Mouse (Mus musculus) adrenal gland, adult 8-10 months (tissue): ENCODE results near the gene Hdac4. TPM values are rescaled to one million over a fixed set of nuclear protein-coding genes. Genes with fewer than 3 reads are reported as not detected.

Source experiments
- DNase-seq: peaks from one replicate; pipeline ENCODE4 v3.0.0; 2022
- total RNA-seq, 4 experiments: library from RNA; stranded (reverse); gene quantifications; 2 replicates each; pipeline ENCODE4 v1.2.4; 2022

Gene Hdac4
- total RNA-seq, 4 experiments from 2014 or later, result 94.2 to 128 (median 101) TPM

DNA sequence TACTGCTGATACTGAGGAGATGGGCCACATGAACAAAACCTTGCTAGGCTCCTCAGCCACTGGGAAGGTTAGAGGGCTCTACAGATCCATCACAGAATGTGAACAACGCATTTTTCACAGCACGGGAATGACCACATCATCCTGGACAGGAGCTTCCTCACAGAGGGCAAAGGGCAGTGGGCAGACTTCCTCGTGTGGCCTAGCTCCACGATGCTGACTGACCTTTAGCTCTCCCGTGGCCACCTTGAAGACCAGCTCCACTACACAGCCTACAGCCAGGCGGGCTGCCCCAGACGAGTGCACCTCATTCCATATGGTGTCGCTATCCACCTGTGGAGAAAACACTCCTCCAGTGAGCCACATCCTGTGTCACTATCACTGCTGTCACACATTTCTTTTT lies 234.3 kb downstream of the Hdac4 start:
- no peak for DNase-seq

DNA sequence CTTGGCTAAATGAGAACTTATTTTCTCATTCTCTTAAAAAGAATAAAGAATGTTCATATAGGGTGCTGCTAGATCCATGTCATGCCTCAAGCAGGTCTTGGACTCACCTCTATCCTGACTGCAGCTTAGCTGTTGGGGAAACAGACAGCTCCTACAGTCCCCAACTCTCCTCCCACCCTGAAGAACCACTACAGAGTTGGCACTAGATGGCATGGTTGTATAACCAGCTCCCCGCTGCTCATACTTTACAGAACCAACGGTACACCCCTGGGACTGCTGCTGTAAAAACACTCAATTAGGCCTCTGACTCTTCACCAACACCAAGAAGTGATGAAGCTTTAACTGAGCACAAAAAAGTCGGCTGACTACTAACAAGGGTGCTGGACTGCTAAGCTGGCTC lies 235.6 kb downstream of the Hdac4 start:
- no peak for DNase-seq

DNA sequence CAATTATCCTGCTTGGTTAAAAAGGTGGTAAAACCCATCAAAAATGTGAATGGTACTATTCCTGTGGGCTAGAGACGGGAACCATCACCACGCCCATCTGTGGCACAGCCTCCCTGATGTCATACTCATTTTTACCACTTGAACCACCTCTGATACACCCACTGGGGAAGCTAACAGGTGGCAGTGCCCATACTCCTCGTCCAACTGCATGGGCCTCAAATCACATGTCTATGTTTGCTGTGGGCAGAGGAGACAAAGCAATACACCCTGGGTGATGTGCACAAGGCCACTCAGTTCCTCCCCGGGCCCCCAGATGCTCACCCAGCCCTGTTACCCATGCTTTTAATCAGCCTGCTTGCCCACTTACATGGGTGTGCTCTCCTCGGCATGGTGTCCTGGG lies 236.5 kb downstream of the Hdac4 start:
- no peak for DNase-seq

DNA sequence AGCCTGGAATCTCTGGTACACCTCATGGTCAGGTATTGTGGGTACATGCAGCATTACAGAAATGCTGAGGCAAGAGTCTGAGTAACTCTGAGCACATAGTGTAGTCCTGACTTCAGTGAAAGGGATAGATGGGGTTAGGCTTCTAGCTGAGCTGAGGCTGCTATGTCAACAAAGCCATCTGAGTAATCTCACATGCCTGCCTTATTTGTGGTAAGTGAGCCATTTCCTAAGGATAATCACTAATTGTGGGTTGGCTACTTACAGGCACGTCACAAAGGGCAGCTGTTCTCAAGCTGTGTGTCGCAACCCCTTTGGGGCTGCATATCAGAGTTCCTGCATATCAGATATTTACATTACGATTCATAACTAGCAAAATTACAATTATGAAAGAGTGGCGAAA lies 239.3 kb downstream of the Hdac4 start:
- no peak for DNase-seq

DNA sequence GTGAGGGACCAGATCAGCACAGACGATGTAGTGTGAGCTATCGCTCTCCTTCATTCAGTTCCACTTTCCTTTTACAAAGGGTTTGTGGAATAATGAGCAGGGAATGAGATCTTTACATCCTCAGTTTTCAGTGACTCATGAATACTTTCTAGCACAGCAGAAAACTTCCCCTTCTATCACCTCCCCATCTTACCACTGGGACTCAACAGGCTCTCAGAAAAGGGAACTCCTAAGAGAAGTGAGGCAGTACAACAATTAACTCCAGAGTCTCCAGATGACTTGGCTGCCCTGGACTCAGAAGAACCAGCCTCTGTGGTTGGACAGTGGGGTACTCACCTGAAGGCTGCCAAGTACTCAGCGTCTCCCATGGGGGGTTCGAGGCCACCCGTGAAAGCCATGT lies 240.5 kb downstream of the Hdac4 start:
- no peak for DNase-seq

DNA sequence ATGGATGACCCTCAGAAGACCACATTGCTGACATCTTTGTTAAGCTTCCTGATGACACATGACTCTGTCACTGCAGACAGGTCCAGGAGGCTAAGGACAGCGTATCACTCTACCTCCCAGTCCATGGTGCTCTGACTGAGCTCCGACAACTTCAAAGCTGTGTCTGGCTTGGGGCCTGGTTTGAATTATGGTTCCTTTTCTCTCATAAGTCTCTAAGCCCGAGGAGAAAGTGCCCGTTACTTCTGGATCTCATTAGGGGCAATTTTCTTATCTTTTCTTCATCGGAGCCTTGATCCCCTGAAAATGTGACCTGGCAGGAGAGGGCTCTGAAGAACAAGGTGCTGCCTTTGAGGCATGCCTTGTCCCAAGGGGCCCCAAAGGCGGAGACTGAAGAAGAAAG lies 242.6 kb downstream of the Hdac4 start:
- DNase-seq, result no peak

DNA sequence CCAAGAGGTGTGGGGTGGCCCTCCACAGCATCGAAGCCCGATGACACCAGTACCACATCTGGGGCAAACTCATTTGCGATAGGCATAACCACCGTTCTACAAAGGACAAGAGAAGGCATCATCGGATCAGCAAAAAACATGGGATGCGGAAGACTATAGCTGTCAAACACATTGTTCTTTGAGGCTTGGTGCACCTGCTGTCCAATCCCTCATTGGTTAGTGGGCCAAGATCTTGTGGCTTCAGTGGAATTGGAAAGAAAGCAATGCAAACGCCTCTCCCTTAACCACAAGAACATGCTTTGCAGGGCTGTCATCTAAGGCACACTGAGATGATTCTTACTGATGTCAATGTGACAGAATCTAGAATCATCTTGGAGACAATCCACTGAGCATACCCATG lies 248.1 kb downstream of the Hdac4 start:
- no peak for DNase-seq

DNA sequence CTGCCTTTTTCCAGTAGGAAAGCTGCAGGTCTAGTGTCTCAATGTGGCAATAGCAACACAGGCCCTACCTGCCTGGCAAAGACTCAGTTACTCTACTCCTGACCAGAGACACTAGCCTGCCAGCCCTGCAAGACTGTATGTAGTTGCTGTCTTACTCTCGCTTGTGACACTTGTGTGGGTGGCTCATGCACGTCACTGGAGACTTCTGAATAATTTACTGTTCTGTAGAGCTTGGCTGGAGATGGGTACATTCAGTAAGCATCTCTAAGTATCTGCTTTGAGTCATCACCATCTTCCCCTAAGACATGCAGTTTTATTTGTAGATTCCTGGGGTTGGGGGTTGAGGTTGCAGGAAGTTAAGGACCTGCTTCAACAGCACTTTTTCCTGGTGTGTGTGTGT lies 252.9 kb downstream of the Hdac4 start:
- DNase-seq, result no peak

DNA sequence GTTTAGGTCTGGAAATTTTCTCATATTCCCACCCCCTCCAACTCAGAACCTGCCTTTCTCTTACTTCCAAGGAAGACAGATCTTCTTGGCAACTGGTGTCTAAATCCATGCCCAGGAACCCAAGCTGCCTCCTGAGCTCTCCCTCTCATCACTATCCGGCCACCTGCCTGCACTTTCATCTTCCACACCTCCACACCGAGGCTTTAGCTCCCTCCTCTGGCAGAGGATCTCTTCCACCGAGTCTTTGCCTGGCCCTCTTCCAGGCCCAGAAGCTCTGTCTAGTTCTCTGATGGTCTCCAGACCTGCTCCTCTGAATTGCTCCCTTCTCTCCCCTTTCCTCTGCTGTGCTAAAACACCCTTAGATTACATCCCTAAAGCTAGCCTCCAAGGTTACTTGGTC lies 253.5 kb downstream of the Hdac4 start:
- no peak for DNase-seq

DNA sequence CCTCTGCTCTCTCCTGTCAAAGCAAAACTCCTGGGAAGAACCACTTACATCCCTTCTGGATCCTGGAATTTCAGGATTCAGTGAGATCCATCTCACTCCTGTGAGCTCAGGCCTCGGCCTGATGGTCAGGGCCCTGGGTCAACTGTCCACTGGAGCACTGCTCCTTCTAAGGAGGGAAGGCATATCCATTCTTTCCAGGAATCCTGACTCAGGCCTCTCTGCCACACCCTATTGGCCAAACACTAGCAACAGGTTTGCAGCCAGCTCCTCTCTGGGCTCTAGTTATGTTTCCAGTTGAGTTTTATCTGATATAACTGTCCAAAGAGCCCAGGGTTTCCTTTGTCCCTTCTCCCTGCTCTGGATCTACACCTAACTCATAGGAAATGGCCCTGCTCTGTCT lies 254.4 kb downstream of the Hdac4 start:
- DNase-seq, result no peak

DNA sequence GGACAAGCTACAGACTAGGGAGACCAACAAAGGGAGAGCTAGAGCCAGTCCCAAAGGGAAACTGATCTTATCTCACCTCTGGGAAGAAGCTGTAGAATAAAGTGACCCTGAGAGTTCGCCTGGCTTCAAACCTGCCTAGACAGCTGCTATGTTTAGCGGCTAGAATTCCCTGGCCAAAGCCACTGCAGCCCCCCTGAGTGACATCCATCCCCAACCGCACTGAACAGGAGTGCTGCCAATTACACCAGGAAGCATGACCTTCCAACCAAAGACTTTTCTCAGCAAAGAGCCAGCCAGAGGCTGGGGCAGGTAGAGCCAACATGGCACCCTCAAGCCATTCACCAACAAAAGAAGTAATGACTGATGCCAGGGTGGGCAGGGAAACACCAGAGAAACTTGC lies 260.3 kb downstream of the Hdac4 start:
- no peak for DNase-seq

DNA sequence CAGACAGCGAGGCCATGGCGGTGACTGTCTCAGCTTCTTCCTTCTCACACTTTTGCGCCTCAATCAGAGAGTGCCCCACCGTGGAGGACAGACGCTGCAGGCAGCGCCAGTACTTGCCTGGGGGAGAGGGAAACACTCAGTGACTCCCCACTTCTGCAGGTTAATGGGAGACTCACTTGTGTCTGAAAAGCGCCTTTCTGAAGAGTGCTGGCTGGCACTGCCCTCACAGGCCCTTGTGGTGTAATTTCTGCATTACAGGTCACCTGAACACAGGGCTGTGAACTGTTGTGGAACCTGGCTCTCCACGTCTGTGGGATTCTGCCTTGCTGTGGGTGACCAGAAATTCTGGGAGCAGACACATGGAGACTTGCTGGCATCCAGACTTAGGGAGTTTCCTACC lies 261.8 kb downstream of the Hdac4 start:
- DNase-seq, result no peak

DNA sequence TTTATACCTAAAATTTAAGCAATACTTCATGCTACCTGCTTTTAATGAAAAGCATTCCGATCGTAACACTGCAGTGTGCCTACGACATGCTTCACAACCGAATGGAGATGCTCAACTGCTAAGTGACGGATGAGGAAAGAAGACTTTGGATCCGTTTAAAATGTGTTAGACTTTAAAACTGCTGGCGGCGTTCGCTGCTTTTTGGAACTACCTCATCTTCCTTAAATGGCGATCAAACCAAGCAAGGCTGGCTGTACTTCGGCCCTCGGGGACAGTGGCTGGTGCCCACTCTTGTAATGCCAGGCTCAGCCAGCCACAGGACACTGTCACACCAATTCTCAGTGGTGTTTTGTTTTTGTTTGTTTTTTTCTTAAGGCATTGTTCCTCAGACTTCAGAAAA lies 263.3 kb downstream of the Hdac4 start:
- DNase-seq, result no peak

DNA sequence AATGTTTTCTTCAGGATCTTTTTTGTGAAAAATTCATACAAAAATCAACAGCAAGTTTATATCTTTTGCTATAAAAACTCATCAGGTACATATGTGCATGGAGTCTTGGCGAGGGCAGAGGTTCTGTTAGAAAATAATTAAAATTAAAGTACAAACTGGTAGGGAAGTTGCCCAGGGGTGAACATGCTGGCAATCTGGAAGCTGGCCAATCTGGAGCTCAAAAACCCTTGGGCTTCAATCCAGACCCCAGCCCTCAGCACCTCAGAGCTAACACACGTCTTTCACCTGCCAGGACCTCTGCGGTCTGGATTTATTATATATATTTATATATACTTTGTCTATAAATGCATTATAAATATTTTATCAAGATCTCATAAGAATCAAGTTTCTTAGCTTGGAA lies 263.7 kb downstream of the Hdac4 start:
- DNase-seq, result no peak

DNA sequence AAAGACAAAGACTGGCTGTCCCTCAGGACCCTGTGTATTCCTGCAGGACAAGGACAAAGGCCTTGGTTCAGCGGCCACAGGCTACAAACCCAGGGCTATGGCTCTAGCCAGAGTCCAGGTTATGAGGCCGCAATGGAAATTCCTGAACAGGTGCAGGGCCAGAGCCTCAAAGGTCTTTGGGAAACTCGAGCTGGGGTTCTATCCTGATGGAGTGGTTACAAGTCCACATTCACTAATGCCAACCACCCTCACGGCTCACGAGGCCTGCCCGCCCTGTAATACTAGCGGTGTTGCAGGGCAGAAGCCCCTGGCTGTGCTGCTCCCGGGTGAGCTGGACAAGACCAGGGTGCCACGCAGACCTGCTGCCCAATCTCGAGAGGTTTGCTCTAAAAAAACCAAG lies 264.3 kb downstream of the Hdac4 start:
- DNase-seq, result no peak

DNA sequence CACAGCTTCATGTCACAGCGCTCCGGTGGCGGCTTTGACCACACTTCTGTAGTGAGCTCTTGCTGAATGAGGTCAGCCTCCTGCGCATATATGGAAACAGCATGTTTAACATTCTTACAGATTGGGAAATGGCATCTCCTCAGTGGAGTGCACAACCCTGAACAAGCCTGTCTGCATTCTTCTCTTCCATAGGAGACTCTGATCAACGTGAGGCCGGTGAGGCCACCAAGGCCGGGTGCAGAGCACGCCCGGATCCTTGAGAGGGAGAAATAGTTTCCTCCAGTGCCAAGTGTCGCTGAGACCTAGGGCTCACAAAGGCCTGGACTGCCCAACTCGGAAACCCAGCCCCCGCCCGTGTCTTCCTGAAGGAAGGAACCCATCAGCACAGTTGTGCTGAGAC lies 266.4 kb downstream of the Hdac4 start:
- no peak for DNase-seq

DNA sequence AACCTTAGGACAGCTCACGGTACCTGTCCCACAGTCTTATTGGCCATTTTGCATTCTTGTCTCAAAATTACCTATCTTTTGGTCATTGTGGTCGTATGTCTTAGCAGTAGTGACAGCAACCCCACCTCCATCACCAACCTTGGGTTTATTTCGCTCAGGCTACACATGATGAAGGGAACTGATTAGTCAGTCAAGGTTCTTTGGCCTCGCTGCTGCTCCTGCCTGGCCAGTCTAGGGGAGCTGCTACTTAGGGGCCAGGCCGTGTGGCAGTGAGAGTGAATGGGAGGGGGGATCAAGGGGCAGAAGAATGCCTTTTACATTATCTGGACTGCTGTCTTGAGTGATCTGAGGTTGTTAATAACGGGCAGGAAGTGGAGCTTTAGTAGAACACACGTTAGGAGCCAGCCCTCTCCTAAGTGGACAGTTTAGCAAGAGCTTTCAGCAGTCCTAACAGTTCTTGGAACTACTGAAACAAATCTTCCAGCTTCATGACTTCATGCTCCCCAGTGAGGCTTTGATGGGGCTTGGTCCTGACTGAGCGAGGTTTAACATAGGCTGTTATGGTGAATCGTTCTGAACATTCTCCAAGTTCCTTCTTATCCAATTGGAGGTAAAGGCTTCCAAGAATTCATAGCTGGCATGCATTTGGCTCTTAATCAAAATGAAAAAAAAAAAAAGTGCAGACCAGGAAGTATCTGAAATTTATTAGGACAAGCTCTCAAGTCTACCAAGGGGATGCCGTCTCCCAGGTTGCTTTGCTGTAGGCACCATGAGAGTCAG lies 267.8 kb downstream of the Hdac4 start:
- DNase-seq, result peak; percentile 43

DNA sequence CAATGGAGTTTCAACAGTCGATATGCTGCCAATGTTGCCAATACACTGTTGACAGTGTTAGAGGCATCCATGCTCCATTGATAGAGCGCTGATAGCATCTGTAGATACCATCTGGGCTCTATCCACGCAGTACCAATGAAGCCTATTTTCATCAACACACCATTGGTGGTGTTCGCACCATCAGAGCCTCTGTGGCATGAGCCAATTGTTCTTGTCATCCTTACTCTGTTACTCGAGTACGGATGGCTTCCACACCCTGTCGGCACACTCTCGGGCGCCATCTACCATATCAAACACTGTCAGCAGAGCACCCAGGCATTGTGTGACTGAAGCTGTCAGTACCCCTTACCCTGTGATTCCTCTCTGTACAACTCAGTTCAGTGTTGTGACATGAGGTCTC lies 271.9 kb downstream of the Hdac4 start:
- no peak for DNase-seq

DNA sequence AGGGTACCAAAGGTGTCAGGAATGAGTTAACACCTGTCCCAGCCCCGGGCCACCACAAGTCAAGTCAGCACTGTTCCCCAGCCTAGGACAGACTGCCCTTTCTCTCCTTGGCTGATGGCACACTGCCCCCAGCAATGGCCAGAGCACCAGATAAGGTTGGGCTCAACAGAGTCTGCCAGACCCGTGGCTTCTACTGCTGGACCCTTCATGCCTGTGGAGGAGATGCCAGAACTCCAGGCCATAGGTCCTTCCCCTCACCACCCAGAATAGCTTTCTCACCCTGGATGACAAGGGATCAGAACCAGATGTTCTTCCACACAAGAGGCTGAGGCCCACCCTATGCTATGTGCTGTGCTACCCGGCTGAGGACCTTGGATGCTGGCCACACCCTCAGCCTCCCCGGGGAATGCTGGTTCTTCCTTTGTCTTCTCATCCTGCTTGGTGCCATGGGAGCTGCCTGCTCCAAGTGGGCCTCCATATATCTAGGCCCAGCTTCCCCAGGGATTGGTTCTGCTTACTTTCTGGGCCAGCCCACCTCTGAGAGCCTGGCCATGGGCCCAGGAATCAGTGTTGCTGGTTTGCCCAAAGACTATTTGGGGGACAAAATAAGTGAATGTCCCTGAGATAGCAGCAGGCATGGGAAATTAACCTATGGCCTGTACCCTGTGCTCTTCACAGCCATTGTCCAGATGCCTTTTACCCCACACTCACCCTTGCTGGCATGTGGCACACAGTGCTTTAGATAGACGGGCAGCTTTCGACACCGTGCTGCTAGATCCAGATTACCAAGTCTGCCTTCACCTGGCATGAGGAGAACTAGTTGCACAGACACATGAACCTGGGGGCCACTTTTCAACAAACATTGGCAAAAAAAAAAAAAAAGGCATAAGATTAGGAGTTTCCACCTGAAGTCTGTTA lies 273.0 kb downstream of the Hdac4 start:
- no peak for DNase-seq

DNA sequence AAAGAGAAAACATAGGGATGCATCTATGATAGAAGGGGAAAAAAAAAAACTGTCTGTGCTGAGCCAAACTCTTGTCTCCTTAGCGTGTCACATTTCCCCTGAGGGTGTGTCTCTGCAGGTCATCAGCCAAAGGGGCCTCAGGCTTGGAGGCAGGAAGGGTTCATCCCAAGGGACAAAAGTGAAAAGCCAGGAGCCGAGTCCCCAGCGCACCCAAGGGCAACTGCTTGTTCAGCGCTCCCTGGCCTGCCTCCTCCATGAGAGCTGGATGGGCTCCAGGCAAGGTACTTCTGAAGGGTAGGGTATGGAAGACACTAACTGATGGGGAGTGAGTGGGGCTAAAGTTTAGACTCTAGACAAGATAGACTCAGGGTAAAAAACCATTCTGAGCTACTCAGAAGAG lies 273.8 kb downstream of the Hdac4 start:
- DNase-seq, result no peak

DNA sequence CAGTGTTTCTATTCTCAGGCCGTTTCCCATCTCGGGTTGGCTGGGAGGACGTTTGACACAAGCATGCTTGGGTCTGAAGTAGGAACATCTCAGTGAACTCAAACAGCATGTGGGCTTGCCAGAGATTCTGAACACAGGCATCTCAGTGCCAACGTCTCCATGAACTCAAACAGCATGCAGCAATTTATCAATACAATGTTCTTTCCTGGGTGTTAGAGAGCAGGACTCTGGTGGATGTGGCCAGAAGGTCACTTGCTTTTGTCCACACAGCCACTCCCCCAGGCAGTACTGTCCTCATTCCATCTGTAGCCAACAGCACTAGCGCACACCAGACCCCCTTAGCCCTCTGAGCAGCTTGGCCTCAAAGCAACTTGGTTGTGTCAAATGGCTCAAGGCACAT lies 274.2 kb downstream of the Hdac4 start:
- no peak for DNase-seq

DNA sequence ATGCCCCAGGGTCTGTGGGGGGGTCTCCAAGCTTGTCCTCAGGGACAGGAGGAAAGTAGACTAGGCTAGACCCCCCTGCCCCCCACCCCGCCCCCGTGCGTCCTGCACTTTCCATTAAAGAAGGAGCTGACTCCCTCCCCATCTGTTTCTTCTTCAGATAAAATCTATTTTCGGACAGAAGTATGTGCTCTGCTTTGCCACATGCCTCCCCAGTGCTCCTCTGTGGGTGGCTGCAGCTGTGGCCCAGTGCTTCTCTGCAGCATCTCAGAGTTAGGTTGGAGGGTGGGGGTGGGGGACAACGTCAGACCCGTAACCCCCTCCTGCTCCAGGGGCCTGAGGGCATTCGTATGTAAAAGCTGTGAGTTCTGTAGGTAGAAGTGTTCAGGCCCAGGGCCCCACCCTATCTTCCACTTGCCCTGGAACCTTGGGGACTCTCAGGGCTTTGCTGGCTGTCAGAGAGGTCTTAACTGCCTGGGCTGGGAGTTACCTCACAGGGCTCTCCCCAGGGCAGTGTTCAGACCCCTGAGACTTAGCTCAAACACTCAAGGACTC lies 275.4 kb downstream of the Hdac4 start:
- no peak for DNase-seq

DNA sequence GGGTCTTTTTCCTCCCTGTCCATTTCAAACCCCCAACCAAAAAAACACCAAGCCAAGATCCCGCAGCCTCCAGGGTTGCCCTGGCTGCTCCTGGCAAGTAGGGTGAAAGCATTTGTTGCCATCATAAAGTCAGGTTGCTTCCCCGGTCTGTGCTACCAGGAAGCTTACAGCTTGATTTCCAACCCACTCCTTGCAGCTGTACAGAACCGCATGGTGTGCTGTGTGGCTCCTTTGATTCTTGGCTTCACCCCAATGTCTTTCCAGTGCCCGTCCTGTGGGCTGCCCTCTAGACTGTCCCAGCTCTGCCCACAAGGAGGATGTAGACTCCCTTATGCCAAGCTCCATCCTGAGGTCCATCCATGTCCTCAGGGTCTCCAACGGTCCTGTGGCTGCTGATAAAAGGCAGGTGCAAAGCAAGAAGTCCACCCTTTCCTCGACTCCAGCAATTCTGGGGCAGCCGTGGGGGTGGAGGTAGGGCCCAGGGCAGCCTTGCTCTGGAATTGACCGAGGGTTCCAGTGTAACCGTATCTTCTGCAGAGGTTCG lies 277.2 kb downstream of the Hdac4 start:
- no peak for DNase-seq
